Mouse (Mus musculus) liver, postnatal 0 days (tissue): ENCODE results near the gene Lekr1.

Experiments
- CTCF ChIP-seq: sonication (generic); IDR thresholded peaks from 2 replicates; pipeline ENCODE4 v1.5.1; 2016; ENCODE audit warnings: antibody characterized with exemption, low read depth
- EP300 ChIP-seq: IDR thresholded peaks from 2 replicates; pipeline ENCODE4 v1.6.1; 2016; ENCODE audit warnings: antibody characterized with exemption, low read depth, mild to moderate bottlenecking

- no peak for TF ChIP-seq CTCF
- TF ChIP-seq EP300 = no peak; the same call in 1 of the 2 replicates
Observed at GRCm38 (mm10) chr3:65665977-65666766, at the start of gene Lekr1.
